Mouse (Mus musculus) left cerebral cortex, postnatal 10 days (tissue): ENCODE data around the gene Dip2b. TPM values are rescaled to one million over a fixed set of nuclear protein-coding genes. Genes with fewer than 3 reads are reported as not detected.

Source experiments
- DNase-seq, 2 experiments: peaks; one replicate each; pipeline ENCODE4 v3.0.0; 2021 to 2022; ENCODE audit warnings: low spot score in 2 of 2, mixed read lengths in 1 of 2; ENCODE audit errors: extremely low spot score in 1 of 2
- intact Hi-C: fragments of 180-260 bp; cut with DNase I; formaldehyde crosslinking; loops from one replicate; pipeline ENCODE4 v1.15.1; 2025
- total RNA-seq, 2 experiments: library from RNA; stranded (reverse); gene quantifications; 2 replicates each; pipeline ENCODE4 v1.2.3; 2021

Gene Dip2b
- 10 to 100 TPM; 58.0 to 61.8 TPM for total RNA-seq

- peak; percentile 90 to 98 for DNase-seq
- intact Hi-C loops, result loop anchor here (2.0 kb wide), 1 partner anchor 88 kb away; no protein-coding TSS in a partner anchor
These were observed at the start of gene Dip2b for GRCm38 (mm10) chr15:100038470-100038971. TSS of gene Dip2b (plus strand) at chr15:100038664.

DNA sequence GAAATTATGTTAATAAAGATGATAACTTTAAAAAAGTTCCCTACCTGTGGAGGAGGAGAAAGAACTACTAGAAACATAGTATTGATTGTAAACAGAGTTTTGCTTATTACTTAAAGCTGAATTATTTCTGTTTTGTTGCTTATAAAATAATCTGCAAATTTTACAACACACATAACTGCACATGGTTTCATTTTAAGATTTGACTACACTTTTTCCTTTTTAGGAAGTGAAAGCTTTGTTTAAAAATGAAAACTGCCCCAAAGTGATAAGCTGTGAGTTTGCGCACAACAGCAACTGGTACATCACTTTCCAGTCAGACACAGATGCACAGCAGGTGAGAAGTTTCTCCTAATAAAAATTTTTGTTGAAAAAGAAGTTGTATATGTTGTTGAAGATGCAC lies 45.4 kb upstream of the Dip2b start:
- intact Hi-C loops, result no loop called here

DNA sequence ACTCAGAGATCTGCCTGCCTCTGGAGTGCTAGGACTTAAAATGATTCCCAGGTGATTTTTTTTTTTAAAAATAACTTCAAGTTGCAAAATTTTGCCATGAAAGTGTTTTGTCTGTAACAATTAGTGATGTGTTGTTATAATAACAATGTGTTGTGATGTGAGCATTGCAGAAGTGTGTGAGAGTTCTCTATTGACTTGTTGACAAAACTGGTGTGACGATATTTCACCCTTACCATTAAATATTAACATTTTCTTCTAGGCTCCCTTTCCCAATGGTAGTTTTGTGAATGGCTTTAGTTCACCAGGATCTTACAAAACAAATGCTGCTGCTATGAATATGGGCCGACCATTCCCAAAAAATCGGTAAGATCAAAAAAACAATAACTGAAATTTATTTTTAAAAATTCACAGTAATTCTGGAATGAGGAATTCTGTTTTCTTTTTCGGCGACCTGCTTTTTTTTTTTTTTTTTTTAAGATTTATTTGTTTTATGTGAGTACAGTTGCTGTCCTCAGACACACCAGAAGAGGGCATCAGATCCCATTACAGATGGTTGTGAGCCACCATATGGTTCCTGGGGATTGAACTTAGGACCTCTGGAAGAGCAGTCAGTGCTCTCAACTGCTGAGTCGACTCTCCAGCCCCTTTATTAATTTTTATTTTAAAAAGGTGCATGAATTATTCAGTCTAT lies 41.2 kb upstream of the Dip2b start:
- intact Hi-C loops, result no loop called here
- DNase-seq, result no peak

More for the DNA sequence above, 45.4 kb upstream of the Dip2b start:
- no peak for DNase-seq

DNA sequence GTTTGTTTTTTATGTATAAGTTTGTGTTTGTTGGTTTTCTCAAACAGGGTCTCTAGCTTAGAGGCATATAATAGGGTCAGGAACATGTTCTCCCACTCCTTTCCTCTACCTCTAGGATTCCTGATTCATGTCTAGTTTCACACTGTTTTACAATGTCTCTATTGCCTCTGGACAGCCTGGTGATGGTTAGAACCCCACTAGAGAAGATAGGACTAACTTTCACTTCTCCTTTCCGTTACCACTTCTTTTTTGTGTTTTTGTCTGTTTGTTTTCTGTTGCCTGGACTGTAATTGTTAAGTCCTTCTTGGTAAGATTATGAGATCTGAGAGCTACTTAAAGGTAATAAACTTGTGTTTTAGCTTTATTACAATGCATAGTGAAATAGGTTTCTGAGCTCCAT lies 39.1 kb upstream of the Dip2b start:
- intact Hi-C loops, result no loop called here
- no peak for DNase-seq

GRCm38 (mm10) chr15:100004677-100005273 lies 33.7 kb upstream of the Dip2b start:
- intact Hi-C loops, result no loop called here

GRCm38 (mm10) chr15:100006180-100006579 lies 32.3 kb upstream of the Dip2b start:
- intact Hi-C loops, result no loop called here
- DNase-seq, result no peak

More at GRCm38 (mm10) chr15:100004677-100005273, 33.7 kb upstream of the Dip2b start:
- DNase-seq, result no peak

GRCm38 (mm10) chr15:100018280-100018899 lies 20.1 kb upstream of the Dip2b start:
- intact Hi-C loops, result no loop called here
- no peak for DNase-seq

DNA sequence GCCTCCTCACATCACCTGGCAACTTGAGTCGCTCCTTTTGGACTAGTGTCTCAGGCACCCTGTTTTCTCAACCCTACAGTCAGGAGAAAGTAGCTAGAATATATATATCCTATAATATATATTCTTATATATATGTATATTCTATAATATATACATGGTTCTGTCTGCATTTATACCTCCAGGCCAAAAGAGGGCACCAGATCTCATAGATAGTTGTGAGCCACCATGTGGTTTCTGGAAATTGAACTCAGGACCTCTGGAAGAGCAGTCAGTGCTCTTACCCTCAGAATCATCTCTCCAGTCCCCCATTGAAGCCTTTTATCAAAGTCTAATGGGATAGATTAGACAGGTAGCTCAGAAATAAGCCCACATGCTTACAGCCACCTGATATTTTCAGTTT lies 17.3 kb upstream of the Dip2b start:
- intact Hi-C loops, result loop anchor here (5.0 to 10.0 kb wide), 2 partner anchors 354 to 436 kb away; no protein-coding TSS in a partner anchor

DNA sequence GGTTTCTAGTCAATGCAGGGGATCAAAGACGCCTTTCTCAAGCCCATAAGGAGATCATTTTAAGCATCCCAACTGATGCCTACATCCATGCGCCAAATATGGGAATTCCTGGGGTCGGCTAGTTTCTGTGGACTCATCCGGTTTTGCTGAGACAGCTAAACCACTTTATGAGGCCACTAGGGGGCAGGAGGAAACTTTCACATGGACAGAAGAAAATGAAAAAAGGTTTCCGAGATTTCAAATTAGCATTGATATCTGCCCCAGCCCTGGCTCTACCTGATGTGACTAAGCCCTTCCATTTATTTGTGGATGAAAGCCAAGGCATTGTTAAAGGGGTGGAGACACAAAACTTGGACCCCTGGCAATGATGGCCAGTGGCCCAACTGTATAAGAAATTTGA lies 15.5 kb upstream of the Dip2b start:
- DNase-seq, result peak in 1 of 2 experiments; percentile 49
- intact Hi-C loops, result loop anchor here (5.0 to 10.0 kb wide), 2 partner anchors 352 to 434 kb away; no protein-coding TSS in a partner anchor

More for the DNA sequence above, 17.3 kb upstream of the Dip2b start:
- DNase-seq, result no peak

DNA sequence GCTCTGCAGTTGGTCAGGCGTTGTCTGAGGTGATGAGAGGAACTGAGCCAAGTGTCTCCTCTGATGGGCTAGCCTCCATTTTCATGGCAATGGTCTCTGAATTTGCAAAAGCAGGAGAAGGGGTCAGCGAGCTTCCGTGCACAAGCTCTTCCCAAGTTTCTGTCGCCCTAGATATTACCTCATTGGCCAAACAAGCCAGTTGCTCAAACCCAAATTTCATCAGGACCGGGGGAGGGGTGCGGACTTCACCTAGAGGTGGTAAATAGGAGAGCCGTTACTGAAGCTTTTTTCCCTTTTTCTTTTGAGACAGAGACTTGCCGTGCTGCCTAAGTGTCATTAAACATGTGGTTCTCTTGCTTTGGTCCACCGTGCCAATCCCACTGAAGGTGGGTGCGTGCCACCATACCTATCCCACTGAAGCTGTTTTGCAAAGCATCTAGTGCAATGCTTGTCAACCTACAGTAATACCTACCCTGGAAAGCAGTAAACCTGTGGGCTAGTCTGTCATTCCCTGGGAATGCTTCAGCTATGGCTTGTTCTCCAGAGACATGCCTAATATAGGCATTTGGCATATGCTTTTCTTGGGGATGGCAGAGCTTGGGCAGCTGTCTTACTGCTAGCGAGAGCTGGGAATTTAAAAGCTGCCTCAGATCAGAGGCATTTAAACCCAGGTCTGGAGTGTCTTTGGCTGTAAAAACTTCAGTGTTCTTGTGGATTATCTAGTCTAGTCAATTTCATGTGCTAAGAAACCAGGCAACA lies 13.2 kb upstream of the Dip2b start:
- intact Hi-C loops, result loop anchor here (10.0 kb wide), 1 partner anchor 350 kb away; no protein-coding TSS in a partner anchor
- no peak for DNase-seq

DNA sequence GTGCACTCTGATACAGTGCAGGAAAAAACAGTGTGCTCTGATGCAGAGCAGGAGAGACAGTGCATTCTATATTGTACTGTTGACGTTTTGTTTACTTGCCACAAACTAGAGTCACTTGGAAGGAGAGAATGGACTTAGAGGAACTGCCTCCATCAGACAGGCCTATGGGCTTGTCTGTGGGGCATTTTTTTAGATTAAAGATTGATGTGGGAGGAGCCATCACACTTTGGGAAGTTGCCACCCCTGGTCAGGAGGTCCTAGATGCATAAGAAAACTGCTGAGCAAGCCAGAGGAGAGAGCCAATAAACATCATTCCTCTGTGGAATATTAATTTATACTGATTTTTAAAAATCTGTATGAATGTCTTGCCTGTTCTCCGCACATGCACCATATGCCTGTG lies 10.3 kb upstream of the Dip2b start:
- intact Hi-C loops, result loop anchor here (10.0 kb wide), 1 partner anchor 347 kb away; no protein-coding TSS in a partner anchor

GRCm38 (mm10) chr15:100029497-100029896 lies 9.0 kb upstream of the Dip2b start:
- intact Hi-C loops, result loop anchor here (10.0 kb wide), 1 partner anchor 345 kb away; no protein-coding TSS in a partner anchor

More for the DNA sequence above, 10.3 kb upstream of the Dip2b start:
- no peak for DNase-seq

DNA sequence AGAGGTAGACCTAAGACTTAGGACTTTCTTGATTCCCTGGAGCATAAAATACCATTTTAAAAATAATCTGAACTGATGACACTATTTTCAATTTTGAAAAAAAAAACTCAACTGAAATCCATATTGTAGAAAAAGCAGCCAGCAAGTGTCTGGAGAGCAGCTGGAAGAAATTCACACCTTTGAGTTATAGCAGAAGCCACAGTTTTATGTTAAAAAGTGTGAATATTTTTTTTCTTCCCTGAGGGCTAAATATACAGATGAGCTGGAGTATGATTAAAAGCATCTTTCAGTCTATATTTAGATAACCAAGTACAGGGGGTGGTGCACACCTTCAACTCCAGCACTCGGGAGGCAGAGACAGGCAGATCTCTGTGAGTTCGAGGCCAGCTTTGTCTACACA lies 8.6 kb upstream of the Dip2b start:
- intact Hi-C loops, result loop anchor here (10.0 kb wide), 1 partner anchor 345 kb away; no protein-coding TSS in a partner anchor
- no peak for DNase-seq

More at GRCm38 (mm10) chr15:100029497-100029896, 9.0 kb upstream of the Dip2b start:
- no peak for DNase-seq

DNA sequence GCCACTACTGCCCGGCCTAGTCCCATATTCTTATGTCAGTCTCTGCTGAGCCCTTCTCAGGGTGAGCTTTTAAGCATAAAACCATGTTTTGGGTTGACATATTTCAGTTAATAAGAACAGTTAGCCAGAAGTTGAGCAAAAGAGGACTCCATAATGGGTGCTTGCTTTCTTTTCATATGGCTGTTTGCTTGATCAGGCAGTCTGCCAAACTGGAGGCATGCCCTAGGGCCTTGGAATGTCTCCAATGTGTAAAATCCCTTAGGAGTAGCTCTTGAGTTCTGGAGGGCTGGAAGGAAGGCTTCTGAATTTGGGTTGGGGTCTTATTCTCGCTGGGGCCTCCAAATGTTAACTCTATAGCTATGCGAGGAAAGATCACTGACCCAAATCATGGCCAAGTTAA lies 5.9 kb upstream of the Dip2b start:
- intact Hi-C loops, result no loop called here
- no peak for DNase-seq

DNA sequence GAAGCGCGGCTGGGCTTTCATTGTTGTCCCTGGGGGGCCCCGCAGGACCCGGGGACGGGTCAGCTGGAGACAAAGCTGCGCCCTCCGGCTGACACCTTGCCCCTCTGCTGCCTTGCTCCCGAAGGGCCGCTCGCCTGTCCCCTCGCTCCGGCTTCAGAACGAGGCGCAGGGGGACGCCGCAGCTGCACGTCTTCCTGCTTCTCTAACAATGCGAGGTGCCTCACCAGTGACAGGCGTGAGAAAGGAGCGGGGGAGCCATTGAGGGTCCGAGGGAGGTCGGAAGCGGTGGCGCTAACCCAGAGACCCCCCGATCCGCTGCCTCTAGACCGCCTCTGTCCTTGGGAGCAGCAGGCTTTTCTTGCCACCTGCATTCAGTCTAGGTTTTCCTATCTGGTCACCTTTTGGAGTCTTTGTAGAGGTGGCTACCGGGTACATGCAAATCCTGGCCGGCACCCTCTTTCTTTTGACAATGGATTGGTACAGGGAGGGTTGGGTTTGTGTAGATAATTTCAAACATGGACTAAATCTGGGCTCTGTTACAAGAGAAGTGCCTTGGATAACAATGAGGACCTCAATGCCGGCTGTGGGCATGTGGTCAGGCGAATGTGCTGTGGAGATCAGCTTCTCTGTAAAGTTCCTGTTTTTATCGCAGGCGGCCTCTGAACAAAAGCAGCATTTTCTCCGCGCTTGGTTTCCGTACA lies 687 bp downstream of the Dip2b start:
- intact Hi-C loops, result loop anchor here (2.0 kb wide), 1 partner anchor 88 kb away; no protein-coding TSS in a partner anchor
- DNase-seq, result peak; percentile 48 to 66

GRCm38 (mm10) chr15:100040541-100041266 lies 2.2 kb downstream of the Dip2b start:
- intact Hi-C loops, result no loop called here
- DNase-seq, result peak in 1 of 2 experiments; percentile 48

DNA sequence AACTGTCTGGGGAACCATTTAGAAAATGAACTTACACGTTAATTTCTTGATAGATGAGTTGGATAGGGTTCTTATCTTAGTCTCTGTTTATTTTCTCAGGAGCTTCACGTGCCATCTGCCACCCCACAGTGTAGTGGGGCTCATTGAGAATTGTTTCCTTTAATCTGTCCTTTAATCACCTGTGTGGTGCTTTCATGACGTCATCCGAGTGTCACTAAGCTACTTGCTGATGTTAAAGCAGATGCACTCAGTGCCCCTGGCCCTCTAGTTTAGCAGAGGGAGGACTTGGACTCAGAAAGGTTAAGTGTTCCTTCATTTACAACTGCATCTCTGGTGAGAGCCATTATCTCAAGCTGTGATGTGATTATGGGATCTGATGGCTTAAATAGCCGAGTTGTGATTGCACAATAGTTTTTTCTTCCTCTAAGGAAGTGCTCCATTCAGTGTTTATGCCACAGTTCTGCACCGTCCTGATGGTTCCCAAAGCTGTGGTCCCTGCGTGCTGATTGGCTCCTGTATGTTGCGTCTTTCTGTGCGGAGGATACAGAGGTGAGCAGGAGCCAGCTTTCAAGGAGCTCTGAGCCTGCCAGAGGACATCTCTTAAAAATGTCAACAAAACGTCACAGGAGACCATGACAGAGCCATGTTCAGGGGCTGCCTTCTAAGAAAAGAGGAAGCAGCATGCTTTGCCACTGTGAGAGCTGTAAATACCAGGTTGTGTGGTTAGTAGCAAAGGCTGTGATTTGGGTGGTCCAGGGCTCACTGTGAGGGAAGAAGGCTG lies 3.0 kb downstream of the Dip2b start:
- DNase-seq, result no peak
- intact Hi-C loops, result no loop called here
